Mouse (Mus musculus) lung, adult 2 months (tissue): ENCODE results near the gene Nek4.

ENCODE experiments used
- CTCF ChIP-seq: fragments of 200-500 bp; IDR thresholded peaks from 2 replicates; pipeline ENCODE4 v1.5.1; 2011; ENCODE audit warnings: mild to moderate bottlenecking, low read length, control low read depth; ENCODE audit not compliant: insufficient read depth
- POLR2A ChIP-seq: fragments of 200-500 bp; IDR thresholded peaks from 2 replicates; pipeline ENCODE4 v1.6.1; 2011; ENCODE audit warnings: low read depth, mild to moderate bottlenecking, control low read depth, low read length, borderline replicate concordance; ENCODE audit errors: extremely low read depth

- no peak for TF ChIP-seq CTCF
- no peak for TF ChIP-seq POLR2A
These were observed 74.6 kb downstream of the Nek4 start for GRCm38 (mm10) chr14:31025785-31026184.
